11 mouse cellular contexts compared by ENCODE assay signal in genomic region chr13:53110249-53110578, GRCm38 (mm10).
DNase-seq lines count a peak whose midpoint lies in the region; ATAC-seq and TF ChIP-seq lines count a peak whose summit lies in the region.
"Had no signal": no experiment of that assay in that cellular context is flagged by ENCODE, and none has a peak within 500 bp of the region (broad histone marks: within the 10 kb centered on the region; RNA-seq: fewer than 3 reads in every experiment).

No protein-coding gene starts in this region.

- no peak for DNase-seq in heart, adult 2 months
- no peak for DNase-seq in neural tube, embryonic 10.5 days (ENCODE audit: extremely low spot score, low spot score)
- no peak for DNase-seq in midbrain, embryonic 11.5 days (ENCODE audit: low spot score, missing footprints)
- no peak for DNase-seq in yolk sac, embryonic 10.5 days (ENCODE audit: low spot score)
- DNase-seq in frontal cortex, postnatal 36 days (ENCODE audit: low spot score in 2 of 2) = no peak
- no peak for DNase-seq in cerebellum, adult 11 months

- H3K9me3 ChIP-seq in heart, embryonic 13.5 days = no peaks in the 10 kb centered on the region
- no peaks in the 10 kb centered on the region for H3K9me3 ChIP-seq in neural tube, embryonic 12.5 days
- H3K9me3 ChIP-seq in midbrain, embryonic 11.5 days (ENCODE audit: control insufficient read depth, low read length) = no peaks in the 10 kb centered on the region
- H3K9me3 ChIP-seq: limb, embryonic 15.5 days; neural tube, embryonic 13.5 days had no signal

- H3K4me1 ChIP-seq in heart, embryonic 13.5 days = peaks cover 3% of the 10 kb centered on the region; the same call in 1 of the 2 replicates
- no peaks in the 10 kb centered on the region for H3K4me1 ChIP-seq in heart, adult 2 months (ENCODE audit: control insufficient read depth, insufficient read depth, low read length)
- H3K4me1 ChIP-seq in neural tube, embryonic 12.5 days = peaks cover 5% of the 10 kb centered on the region; the same call in 1 of the 2 replicates
- H3K4me1 ChIP-seq in midbrain, embryonic 11.5 days (ENCODE audit: control insufficient read depth, insufficient read depth, low read length) = no peaks in the 10 kb centered on the region

- H3K79me2 ChIP-seq in heart, adult 2 months (replicated peaks; ENCODE audit: control insufficient read depth, insufficient read depth, low read length) = no peaks in the 10 kb centered on the region

- H3K36me3 ChIP-seq in heart, embryonic 13.5 days = peaks cover 36% of the 10 kb centered on the region
- no peaks in the 10 kb centered on the region for H3K36me3 ChIP-seq in heart, adult 2 months (ENCODE audit: control insufficient read depth, insufficient read depth, low read length)
- peaks cover 6% of the 10 kb centered on the region; the same call in 1 of the 2 replicates for H3K36me3 ChIP-seq in neural tube, embryonic 12.5 days
- no peaks in the 10 kb centered on the region; the same call in 1 of the 2 replicates for H3K36me3 ChIP-seq in midbrain, embryonic 11.5 days (ENCODE audit: control insufficient read depth, insufficient read depth, low read length)
- H3K36me3 ChIP-seq: neural tube, embryonic 13.5 days had no signal

- 84% methylated on average over 16 of the region's 16 CpGs for WGBS in heart, embryonic 13.5 days
- 87% methylated on average over 16 of the region's 16 CpGs for WGBS in heart, adult 2 months
- 90% methylated on average over 16 of the region's 16 CpGs for WGBS in neural tube, embryonic 12.5 days
- 89% methylated on average over 16 of the region's 16 CpGs for WGBS in midbrain, embryonic 11.5 days

- H3K4me2 ChIP-seq in heart, embryonic 13.5 days = no peak overlapping the region
- H3K4me2 ChIP-seq in neural tube, embryonic 12.5 days (replicated peaks) = no peak overlapping the region
- H3K4me2 ChIP-seq in midbrain, embryonic 11.5 days = no peak overlapping the region

- H3K27ac ChIP-seq in heart, embryonic 13.5 days (replicated peaks) = no peak overlapping the region
- no peak overlapping the region for H3K27ac ChIP-seq in heart, adult 2 months
- H3K27ac ChIP-seq in neural tube, embryonic 12.5 days = no peak overlapping the region
- no peak overlapping the region for H3K27ac ChIP-seq in midbrain, embryonic 11.5 days (ENCODE audit: low read depth, low read length)
- H3K27ac ChIP-seq: limb, embryonic 15.5 days; macrophage; neural tube, embryonic 13.5 days had no signal

- 0 out of 2 replicates have a peak, but pooled peaks have one; percentile 20 for ATAC-seq in heart, embryonic 13.5 days (ENCODE audit: extremely low read depth, insufficient number of reproducible peaks, low FRiP score, low TSS enrichment)
- ATAC-seq in neural tube, embryonic 12.5 days (ENCODE audit: low FRiP score, low read depth) = peak; percentile 46
- peak; percentile 28 for ATAC-seq in midbrain, embryonic 11.5 days (ENCODE audit: low FRiP score)

- H3K4me3 ChIP-seq in heart, embryonic 13.5 days = no peak overlapping the region
- H3K4me3 ChIP-seq in heart, adult 2 months = no peak overlapping the region
- H3K4me3 ChIP-seq in neural tube, embryonic 12.5 days = no peak overlapping the region
- H3K4me3 ChIP-seq in midbrain, embryonic 11.5 days (ENCODE audit: low read depth, low read length) = no peak overlapping the region

- TF ChIP-seq EP300 in heart, adult 2 months (IDR thresholded peaks at IDR 0.05; ENCODE audit: insufficient read depth, low read depth, low read length) = no peak

- H3K27me3 ChIP-seq in heart, embryonic 13.5 days (replicated peaks) = no peaks in the 10 kb centered on the region
- H3K27me3 ChIP-seq in heart, adult 2 months (ENCODE audit: control insufficient read depth, insufficient read depth, low read length) = no peaks in the 10 kb centered on the region
- H3K27me3 ChIP-seq in neural tube, embryonic 12.5 days (replicated peaks) = no peaks in the 10 kb centered on the region
- H3K27me3 ChIP-seq in midbrain, embryonic 11.5 days (ENCODE audit: control insufficient read depth, insufficient read depth, low read length) = no peaks in the 10 kb centered on the region
- H3K27me3 ChIP-seq: limb, embryonic 15.5 days; neural tube, embryonic 13.5 days had no signal

- TF ChIP-seq POLR2A in heart, adult 2 months (IDR thresholded peaks at IDR 0.05; ENCODE audit: insufficient read depth, low read depth, low read length) = no peak

- no peak for TF ChIP-seq CTCF in heart, adult 2 months (IDR thresholded peaks at IDR 0.05)

- H3K9ac ChIP-seq in heart, embryonic 13.5 days = no peak overlapping the region
- no peak overlapping the region for H3K9ac ChIP-seq in heart, adult 2 months (ENCODE audit: low read depth, low read length)
- 0 out of 2 replicates have a peak overlapping the region, but pooled peaks have one; percentile 30 for H3K9ac ChIP-seq in neural tube, embryonic 12.5 days
- no peak overlapping the region for H3K9ac ChIP-seq in midbrain, embryonic 11.5 days (ENCODE audit: low read length)
- H3K9ac ChIP-seq: limb, embryonic 15.5 days had no signal

- intact Hi-C loops in heart, adult 2 months (cut with DNase I) = no loop called here
